Mouse (Mus musculus) cerebellum, adult 2 months (tissue): ENCODE data around the gene Pank4.
A peak's percentile ranks its signal among the peaks of the same experiment; 100 is the strongest.

ENCODE experiments used
- CTCF ChIP-seq: fragments of 200-500 bp; IDR thresholded peaks from 2 replicates; pipeline ENCODE4 v1.5.1; 2011; ENCODE audit warnings: low read depth, mild to moderate bottlenecking, control low read depth, low read length, moderate library complexity, borderline replicate concordance; ENCODE audit not compliant: insufficient read depth
- POLR2A ChIP-seq: fragments of 200-500 bp; IDR thresholded peaks from 2 replicates; pipeline ENCODE4 v1.6.1; 2011; ENCODE audit warnings: low read length, control low read depth, borderline replicate concordance; ENCODE audit not compliant: insufficient read depth

- TF ChIP-seq POLR2A (no peak), CTCF (peak; percentile 58; the same call in 1 of the 2 replicates)
These were observed 16.2 kb downstream of the Pank4 start for GRCm38 (mm10) chr4:154980110-154980509.
